Mouse (Mus musculus) bone marrow, adult 2 months (tissue): ENCODE results near the gene Abi2. TPM values are rescaled to one million over a fixed set of nuclear protein-coding genes. Genes with fewer than 3 reads are reported as not detected.
"Not testable (repeated sequence)": the region's sequence is repeated elsewhere in the genome, so short reads cannot be mapped to it uniquely, and the experiment has no call there.

Experiments
- H3K27ac ChIP-seq: fragments of 200-500 bp; 2 replicates; pipeline ENCODE4 v1.5.1; 2012; ENCODE audit warnings: low read depth, mild to moderate bottlenecking, control low read depth, inconsistent platforms, low read length; ENCODE audit not compliant: control insufficient read depth, poor library complexity, insufficient read depth
- H3K4me1 ChIP-seq: fragments of 200-500 bp; 2 replicates; pipeline ENCODE4 v1.6.1; 2011; ENCODE audit warnings: low read length; ENCODE audit not compliant: control insufficient read depth, insufficient read depth
- H3K4me3 ChIP-seq: fragments of 200-500 bp; replicated peaks from 2 replicates; pipeline ENCODE3; 2011; ENCODE audit warnings: mild to moderate bottlenecking, low read depth, low read length, control low read depth; ENCODE audit not compliant: control insufficient read depth
- CTCF ChIP-seq: fragments of 200-500 bp; IDR thresholded peaks from 2 replicates; pipeline ENCODE4 v1.5.1; 2011; ENCODE audit warnings: low read length, control low read depth; ENCODE audit not compliant: control insufficient read depth, insufficient read depth
- POLR2A ChIP-seq: fragments of 200-500 bp; IDR thresholded peaks from 2 replicates; pipeline ENCODE4 v1.6.1; 2011; ENCODE audit warnings: low read depth, mild to moderate bottlenecking, control low read depth, low read length, borderline replicate concordance; ENCODE audit not compliant: control insufficient read depth
- WGBS: fragments of 180-500 bp; shearing (Covaris S2); methylation state at CpG from one replicate; pipeline ENCODE4 v1.1.7; 2018; 5-methylcytosine and 5-hydroxymethylcytosine counted together
- polyA plus RNA-seq: library from polyadenylated mRNA; stranded (reverse); fragments of >200 nt; gene quantifications from 2 replicates; pipeline ENCODE4 v1.2.4, GENCODE M21; 2011; ENCODE audit warnings: low replicate concordance; ENCODE audit not compliant: missing spikeins, insufficient read depth, insufficient read length

The Abi2 gene
- polyA plus RNA-seq, 1 experiment: 3.7 TPM

GRCm38 (mm10) chr1:60423882-60424281 lies 14.5 kb downstream of the Abi2 start:
- WGBS: 36% methylated on average over 1 of the region's 1 CpGs
- no peak for TF ChIP-seq POLR2A
- Histone ChIP-seq H3K4me1 (no peaks in the 10 kb centered on the region), H3K27ac (no peak overlapping the region), H3K4me3 (no peak overlapping the region)

GRCm38 (mm10) chr1:60428341-60428740 lies 18.9 kb downstream of the Abi2 start:
- Histone ChIP-seq H3K4me1 (no peaks in the 10 kb centered on the region), H3K4me3 (no peak overlapping the region), H3K27ac (no peak overlapping the region)
- 83% methylated on average over 2 of the region's 2 CpGs for WGBS
- TF ChIP-seq CTCF: no peak
- no peak for TF ChIP-seq POLR2A

DNA sequence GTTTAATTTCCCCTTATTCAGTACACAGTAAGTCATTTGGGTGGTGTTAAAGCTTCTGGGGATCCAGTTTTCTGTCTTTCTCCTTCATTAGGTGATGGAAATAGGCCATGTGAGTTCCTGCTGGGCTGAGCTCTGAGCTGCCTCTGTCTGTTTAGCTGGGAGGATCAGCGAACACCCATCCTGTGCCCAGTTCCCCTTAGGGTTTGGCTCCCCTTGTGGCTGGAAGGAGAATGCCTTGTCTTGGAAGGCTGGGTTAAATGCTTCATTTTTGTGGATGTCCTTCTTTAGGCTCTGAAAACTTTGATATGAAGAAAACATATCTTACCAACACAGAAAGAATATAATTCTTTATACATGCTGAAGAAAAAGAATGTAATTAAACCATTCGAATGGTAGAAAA lies 19.5 kb downstream of the Abi2 start:
- no peak for TF ChIP-seq POLR2A
- peak; percentile 81 for TF ChIP-seq CTCF
- Histone ChIP-seq H3K4me3 (no peak overlapping the region), H3K4me1 (no peaks in the 10 kb centered on the region), H3K27ac (no peak overlapping the region)
- 60% methylated on average over 2 of the region's 2 CpGs for WGBS

DNA sequence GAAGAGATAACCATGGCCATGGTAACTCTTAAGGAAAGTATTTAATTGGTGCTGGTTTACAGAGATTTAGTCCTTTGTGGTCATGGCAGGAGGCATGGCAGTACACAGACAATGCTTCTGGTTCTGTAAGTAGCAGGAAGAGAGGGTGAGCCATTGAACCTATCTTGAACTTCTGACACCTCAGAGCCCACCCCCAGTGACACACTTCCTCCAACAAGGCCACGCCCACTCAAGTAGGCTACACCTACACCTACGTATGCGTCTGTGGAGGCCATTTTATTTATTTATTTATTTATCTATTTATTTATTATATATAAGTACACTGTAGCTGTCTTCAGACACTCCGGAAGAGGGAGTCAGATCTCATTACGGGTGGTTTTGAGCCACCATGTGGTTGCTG lies 22.1 kb downstream of the Abi2 start:
- Histone ChIP-seq H3K4me3 (no peak overlapping the region), H3K27ac (no peak overlapping the region), H3K4me1 (no peaks in the 10 kb centered on the region)
- 78% methylated on average over 5 of the region's 5 CpGs for WGBS
- no peak for TF ChIP-seq CTCF
- no peak for TF ChIP-seq POLR2A

- Histone ChIP-seq H3K4me1 (no peaks in the 10 kb centered on the region), H3K27ac (no peak overlapping the region), H3K4me3 (no peak overlapping the region)
- TF ChIP-seq POLR2A: no peak
- TF ChIP-seq CTCF: no peak
- 68% methylated on average over 1 of the region's 1 CpGs for WGBS
Observed at GRCm38 (mm10) chr1:60432497-60432896, 23.1 kb downstream of the Abi2 start.

DNA sequence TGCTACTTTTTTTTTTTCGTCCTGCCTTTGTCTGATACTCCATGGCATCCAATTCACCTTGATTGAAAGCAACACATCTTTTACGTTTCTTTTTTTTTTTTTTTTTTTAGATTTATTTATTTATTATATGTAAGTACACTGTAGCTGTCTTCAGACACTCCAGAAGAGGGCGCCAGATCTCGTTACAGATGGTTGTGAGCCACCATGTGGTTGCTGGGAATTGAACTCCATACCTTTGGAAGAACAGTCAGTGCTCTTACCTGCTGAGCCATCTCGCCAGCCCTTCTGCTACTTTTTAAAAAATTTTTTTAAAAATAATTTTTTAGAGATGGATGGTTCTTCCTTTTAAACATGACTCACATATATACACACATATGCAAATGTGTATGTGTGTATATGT lies 32.0 kb downstream of the Abi2 start:
- not testable (repeated sequence) for H3K4me1 ChIP-seq, H3K27ac ChIP-seq, H3K4me3 ChIP-seq
- WGBS: 68% methylated on average over 5 of the region's 5 CpGs

DNA sequence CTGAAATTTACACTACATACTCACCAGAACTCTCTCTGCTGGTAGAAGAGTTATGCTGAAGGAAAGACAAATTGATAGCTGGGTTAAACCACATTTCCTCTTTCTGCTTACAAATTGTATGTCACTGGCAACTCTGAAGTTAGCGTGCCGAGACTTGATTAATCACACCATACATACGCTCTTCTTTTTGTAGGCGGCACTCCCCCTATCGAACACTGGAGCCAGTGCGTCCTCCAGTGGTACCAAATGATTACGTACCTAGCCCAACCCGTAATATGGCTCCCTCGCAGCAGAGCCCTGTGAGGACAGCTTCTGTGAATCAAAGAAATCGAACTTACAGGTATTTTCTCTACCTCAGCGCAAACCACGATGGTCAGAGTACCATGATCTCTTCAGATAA lies 37.6 kb downstream of the Abi2 start:
- TF ChIP-seq POLR2A: no peak
- peak; percentile 42; the same call in 1 of the 2 replicates for TF ChIP-seq CTCF
- H3K27ac ChIP-seq: no peak overlapping the region
- no peak overlapping the region for H3K4me3 ChIP-seq
- no peaks in the 10 kb centered on the region for H3K4me1 ChIP-seq
- WGBS: 27% methylated on average over 12 of the region's 12 CpGs

GRCm38 (mm10) chr1:60449896-60450295 lies 40.5 kb downstream of the Abi2 start:
- TF ChIP-seq CTCF (no peak), POLR2A (no peak)
- Histone ChIP-seq H3K4me1 (no peaks in the 10 kb centered on the region), H3K4me3 (no peak overlapping the region), H3K27ac (no peak overlapping the region)
- 35% methylated on average over 1 of the region's 1 CpGs for WGBS

DNA sequence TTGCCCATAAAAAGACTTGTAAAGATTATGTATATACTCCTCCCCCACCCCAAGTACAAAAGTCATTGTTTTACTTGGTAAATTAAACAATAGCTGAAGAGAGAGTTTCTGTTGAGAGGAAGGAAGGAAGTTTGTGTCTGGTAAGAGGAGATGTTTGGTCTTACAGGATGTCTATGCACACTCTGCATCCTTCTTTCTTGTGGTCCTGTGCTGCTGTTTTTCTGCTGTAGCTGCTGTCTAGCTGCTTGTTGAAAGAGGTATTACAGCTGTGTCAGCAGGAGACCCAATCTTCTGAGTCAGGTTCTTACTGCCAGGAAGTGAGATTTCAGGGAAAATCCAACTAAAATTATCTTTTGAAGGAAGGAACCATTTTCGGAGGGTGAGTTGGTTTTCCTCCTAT lies 51.2 kb downstream of the Abi2 start:
- H3K4me3 ChIP-seq: no peak overlapping the region
- no peak overlapping the region for H3K27ac ChIP-seq
- H3K4me1 ChIP-seq: no peaks in the 10 kb centered on the region
- WGBS: 28% methylated on average over 1 of the region's 1 CpGs
- no peak for TF ChIP-seq CTCF
- no peak for TF ChIP-seq POLR2A

DNA sequence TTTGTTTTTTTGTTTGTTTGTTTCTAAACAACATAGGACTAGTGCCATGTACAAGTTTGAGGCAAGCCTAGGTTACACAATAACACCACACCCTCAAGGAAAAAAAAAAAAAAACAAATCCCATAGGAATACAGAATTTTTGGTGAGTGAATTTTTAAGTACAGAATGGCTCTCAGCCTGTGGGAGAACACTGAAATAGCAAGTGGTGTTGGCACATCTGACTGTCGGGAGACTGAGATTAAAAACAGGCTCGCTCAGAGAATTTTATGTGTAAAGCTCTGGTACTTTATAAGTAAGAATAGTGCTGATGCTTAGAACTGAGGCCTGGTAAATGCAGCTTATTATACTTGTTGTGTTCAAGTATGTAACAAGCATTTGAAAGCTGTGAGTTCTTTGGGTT lies 60.1 kb downstream of the Abi2 start:
- TF ChIP-seq POLR2A: no peak
- no peak for TF ChIP-seq CTCF
- 87% methylated on average over 2 of the region's 2 CpGs for WGBS
- no peak overlapping the region for H3K27ac ChIP-seq
- H3K4me1 ChIP-seq: no peaks in the 10 kb centered on the region
- no peak overlapping the region for H3K4me3 ChIP-seq
